Mouse (Mus musculus): Measurements from ENCODE around the gene Gm3752. TPM values are rescaled to one million over a fixed set of nuclear protein-coding genes. Genes with fewer than 3 reads are reported as not detected.

Gm3752 gene
- polyA plus RNA-seq (2014; fragmentation: Illumina TruSeq; extraction: RNeasy Lipid Tissue Mini Kit (QIAGEN cat#74804); ENCODE audit: low read depth, low replicate concordance) = not detected

DNA sequence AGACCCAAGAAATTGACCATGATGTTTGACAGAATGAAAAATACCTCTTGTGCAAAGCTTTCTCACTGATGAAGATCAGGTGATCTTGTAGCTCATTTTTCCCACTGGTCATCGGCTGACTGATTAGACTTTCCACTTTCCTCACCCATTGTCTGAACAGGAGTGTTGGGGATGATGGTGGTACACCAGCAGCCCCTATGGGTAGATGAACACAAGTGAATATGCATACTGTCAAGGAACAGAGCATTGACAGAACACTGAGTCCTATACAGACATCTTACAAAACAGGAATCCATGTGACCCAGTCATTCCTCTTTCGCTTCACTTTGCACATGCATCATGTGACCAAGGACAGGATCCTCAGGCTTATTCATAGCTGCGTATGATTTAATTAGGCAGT lies at the start of gene Gm3752:
Gm3752 (minus strand) TSS at position 101 of the 400 bp plus-strand sequence.

DNA sequence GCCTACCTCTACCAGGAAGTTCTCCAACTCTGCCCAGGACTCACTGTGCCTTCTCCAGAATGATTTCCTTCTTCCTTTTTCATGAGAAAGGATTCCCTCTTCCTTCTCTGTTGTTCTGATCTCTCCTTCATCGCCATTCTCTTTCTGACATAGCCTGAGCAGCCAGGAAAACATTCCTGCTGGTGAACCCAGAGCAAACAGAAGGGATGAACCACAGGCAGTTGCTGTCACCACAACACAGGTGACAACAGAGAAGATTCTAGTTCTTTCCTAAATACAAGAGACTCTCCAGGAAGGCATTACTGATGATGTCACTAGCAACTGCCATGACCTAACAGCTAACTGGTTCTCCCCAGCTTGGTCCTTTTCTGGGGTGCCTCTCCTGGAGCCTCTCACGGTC lies 32.7 kb downstream of the Gm3752 start, which contains the start of gene Gm3755:
Gm3755 (minus strand) TSS at position 101 of the 400 bp plus-strand sequence.

Other genes with a start within 250 kb of the Gm3752 start
- not detected for gene Gm3727, start 219.0 kb downstream of the Gm3752 start, polyA plus RNA-seq (2014; fragmentation: Illumina TruSeq; extraction: RNeasy Lipid Tissue Mini Kit (QIAGEN cat#74804); ENCODE audit: low read depth, low replicate concordance)
- gene Gm3739, start 168.7 kb downstream of the Gm3752 start, polyA plus RNA-seq (2014; fragmentation: Illumina TruSeq; extraction: RNeasy Lipid Tissue Mini Kit (QIAGEN cat#74804); ENCODE audit: low read depth, low replicate concordance) = not detected
- not detected for gene Gm5797, start 151.4 kb downstream of the Gm3752 start, polyA plus RNA-seq (2014; fragmentation: Illumina TruSeq; extraction: RNeasy Lipid Tissue Mini Kit (QIAGEN cat#74804); ENCODE audit: low read depth, low replicate concordance)
- not detected for gene Gm8374, start 118.6 kb downstream of the Gm3752 start, polyA plus RNA-seq (2014; fragmentation: Illumina TruSeq; extraction: RNeasy Lipid Tissue Mini Kit (QIAGEN cat#74804); ENCODE audit: low read depth, low replicate concordance)
- gene Gm3755, start 32.8 kb downstream of the Gm3752 start, polyA plus RNA-seq (2014; fragmentation: Illumina TruSeq; extraction: RNeasy Lipid Tissue Mini Kit (QIAGEN cat#74804); ENCODE audit: low read depth, low replicate concordance) = not detected
- 0.28 TPM for gene Gm3558, start 84.8 kb upstream of the Gm3752 start, polyA plus RNA-seq (2014; fragmentation: Illumina TruSeq; extraction: RNeasy Lipid Tissue Mini Kit (QIAGEN cat#74804); ENCODE audit: low read depth, low replicate concordance)
- gene Gm10338, start 111.8 kb upstream of the Gm3752 start, polyA plus RNA-seq (2014; fragmentation: Illumina TruSeq; extraction: RNeasy Lipid Tissue Mini Kit (QIAGEN cat#74804); ENCODE audit: low read depth, low replicate concordance) = not detected
- gene Gm10128, start 160.2 kb upstream of the Gm3752 start, polyA plus RNA-seq (2014; fragmentation: Illumina TruSeq; extraction: RNeasy Lipid Tissue Mini Kit (QIAGEN cat#74804); ENCODE audit: low read depth, low replicate concordance) = not detected

Measured in kidney, adult 10 weeks (tissue).